Mouse (Mus musculus) 3T3-L1 (cell line): Measurements from ENCODE around the gene Gas7.

Experiments
- DNase-seq: peaks from one replicate; pipeline ENCODE4 v3.0.0-alpha.2; 2015; ENCODE audit warnings: low read depth, low spot score

Gene Gas7

DNA sequence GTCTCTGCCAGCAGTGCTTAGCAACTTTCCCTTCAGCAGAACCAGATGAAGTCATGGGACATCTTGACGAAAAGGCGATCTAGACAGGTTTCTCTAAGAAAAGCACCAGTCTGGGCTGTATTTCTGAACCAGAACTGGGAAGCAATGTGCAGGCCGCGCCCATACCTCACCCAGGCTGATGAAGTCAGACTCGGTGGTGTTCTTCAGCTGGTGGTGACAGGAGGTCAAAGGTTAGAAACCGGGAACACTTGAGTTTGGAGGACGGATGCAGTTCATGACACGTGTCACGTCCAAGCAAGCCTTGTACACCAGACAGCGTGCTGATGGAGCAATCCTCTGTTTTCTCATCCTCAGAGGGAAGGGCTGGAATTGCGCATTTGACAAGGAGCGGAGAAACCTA, 32.9 kb downstream of the Gas7 start:
- DNase-seq, result peak; percentile 24

DNA sequence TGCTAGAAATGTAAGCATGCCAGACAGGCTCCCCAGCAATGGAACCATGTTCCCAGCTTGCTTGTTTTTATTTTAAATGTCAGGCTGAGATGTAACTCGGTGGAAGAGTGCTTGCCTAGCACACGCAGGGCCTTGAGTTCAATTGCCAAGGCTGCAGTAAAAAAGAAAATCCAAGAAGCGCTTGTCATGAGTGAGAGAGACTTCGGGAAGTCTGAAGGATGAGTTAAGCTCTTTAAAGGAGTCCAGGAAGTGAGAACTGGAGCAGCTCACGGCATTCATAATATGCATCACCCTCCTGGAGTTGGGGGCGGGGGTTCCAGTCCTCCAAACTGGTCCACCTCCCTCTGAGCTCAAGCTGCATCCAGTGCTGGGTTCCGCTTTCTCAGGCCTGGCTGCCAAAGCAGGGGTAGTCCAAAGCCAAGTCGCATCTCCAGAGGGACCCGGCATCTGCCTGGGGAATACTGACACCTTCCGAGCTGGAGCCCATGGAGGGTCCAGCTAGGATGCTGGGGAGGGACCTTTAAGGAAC, 34.5 kb downstream of the Gas7 start:
- DNase-seq, result no peak

DNA sequence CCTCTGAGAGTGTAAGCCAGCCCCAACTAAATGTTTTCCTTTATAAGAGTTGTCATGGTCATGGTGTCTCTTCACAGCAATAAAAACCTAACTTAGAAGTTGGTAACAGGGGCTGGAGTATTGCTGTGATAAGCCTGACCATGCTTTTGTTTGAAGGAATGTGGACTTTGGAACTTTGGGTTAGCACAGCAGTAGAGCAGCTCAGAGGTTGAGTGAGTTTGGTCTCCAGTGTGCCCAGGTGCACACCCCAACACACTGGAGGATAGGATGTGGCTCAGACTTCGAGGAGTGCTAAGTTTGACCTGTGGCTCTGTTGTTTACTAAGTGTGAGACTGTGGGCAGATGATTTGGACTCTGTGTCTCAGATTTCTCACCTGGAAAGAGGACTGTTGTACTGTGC, 41.6 kb downstream of the Gas7 start:
- no peak for DNase-seq

DNA sequence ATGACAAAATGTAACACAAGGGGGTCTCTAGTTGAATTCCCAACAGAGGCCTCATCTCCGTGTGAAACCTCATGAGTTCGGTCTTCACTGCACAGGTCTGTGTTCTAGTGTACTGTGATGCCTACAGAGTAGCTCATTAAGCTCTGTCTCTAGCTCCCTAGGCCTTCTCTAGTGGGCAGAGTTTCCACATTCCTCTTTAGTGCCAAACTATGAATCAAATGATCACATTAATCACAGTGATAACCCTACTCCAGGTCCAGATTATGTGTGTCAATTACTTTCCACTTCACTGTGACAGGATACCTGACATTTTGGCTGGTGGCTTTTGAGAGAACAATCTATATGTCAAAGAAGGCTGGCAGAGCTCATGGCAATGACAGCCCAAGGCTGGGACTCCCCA, 44.9 kb downstream of the Gas7 start:
- no peak for DNase-seq

DNA sequence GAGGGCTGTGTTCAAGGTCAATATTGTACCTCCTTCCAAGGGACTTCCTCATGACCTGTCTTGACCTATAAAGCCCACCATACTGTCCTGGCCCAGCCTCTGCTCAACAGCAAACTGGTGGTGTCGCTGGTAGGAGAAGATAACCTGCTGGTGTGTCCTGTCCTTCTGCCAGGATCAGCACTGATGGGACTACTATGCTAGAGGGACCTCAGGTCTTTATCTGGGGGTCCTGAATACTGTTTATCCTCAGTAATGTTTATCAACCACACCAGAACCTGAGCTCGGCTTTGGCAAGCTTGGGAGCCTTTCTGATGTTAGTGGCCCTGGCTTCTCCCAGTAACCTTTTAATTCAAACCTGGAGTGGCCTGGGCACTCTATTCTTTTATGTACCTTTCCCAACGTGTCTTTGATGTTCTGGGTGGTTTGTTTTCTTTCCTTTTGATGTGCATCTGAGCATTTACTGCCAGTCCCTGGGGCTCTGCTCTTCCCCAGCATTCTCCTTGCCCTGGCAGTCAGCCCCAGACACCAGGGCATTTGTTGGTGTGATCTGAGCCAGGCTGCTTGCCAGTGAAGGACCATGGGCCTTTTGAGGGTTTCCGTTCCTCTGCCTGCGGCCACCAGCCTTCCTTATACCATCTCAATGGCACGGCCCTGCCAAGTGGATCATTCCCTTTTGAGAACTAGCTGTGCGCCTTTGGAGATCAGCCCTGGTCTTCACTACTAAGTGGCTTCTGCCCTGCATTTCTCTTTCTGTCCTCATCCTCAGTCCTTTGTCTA, 46.4 kb downstream of the Gas7 start:
- DNase-seq, result no peak

DNA sequence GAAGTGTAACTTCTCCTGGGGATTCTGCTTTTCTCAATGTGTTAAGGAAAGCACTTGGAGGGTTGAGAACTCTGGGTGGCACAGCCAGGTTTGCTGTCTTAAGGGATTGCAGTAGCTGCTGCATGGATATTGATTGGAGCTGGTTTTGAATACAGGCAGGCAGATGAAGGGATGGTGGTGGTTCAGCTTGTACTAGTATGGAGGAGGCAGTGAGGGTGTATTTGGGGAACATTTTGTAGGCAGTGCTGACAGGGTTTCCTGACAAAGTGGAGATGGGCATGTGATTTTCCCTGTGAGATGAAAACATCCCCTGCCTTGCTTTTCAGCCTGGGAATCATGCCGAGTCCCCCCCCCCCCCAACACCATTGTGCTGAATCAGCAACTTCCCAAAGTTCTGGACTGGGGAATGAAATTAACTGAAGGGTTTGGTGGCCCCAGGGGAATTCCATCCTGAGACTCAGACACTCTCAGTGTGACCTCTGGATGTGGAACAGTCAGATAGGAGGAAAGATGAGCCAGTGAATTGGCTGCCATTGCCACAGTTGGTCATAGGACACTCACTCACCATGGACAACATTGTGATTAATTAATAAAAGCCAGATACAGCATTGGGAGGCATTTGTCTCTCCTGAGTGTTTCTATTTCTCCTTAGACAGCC, 54.1 kb downstream of the Gas7 start:
- DNase-seq, result peak; percentile 85

DNA sequence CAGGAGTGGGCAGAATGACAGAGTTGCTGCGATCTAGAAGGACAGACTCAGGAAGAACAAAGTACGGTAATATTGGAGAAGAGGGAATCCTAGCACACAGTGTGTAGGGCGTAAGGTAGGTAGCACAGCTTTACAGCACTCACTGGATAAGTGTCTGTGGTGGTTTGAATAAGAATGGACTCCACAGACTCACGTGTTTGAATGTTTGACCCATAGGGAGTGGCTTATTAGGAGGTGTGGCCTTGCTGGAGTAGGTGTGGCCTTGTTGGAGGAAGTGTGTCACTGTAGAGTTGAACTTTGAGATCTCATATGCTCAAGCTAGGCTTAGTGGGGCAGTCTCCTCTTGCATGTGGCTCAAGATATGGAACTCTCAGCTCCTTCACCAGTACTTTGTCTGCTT, 55.6 kb downstream of the Gas7 start:
- no peak for DNase-seq

DNA sequence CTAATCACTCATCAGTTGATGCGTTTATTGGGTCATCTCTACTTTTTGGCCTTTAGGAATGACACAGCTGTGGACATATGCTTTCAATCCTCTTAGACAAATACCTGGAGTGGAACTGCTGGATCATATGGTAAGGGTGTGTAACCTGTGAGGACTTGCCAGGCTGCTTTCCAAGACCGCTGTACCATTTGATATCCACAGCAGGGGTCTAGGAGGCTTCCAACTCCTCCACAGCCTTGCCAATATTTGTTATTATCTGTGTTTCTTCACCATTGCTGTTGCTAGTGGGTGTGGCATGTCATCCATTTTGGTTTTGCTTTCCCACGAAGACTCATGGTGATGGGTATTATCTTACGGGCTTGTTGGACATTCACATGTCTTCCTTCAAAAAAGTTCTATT, 57.8 kb downstream of the Gas7 start:
- no peak for DNase-seq

DNA sequence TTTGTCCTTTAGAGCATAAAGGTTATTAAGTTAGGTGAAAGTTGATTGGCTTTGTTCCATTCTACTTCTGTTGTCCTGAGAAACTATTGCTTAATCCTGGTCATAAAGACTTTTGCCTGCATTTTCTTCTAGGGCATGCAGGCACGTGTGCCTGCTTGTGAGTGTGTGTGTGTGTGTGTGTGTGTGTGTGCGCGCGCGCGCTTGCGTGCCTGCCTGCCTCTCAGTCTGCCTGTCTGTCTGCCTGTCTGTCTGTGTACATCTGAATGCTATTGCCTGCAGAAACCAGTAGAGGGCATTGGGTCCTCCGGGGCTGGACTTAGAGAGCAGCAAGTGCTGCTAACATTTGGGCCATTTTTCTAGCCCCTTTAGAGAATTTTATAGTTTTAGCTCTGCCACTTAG, 59.2 kb downstream of the Gas7 start:
- DNase-seq, result peak; percentile 66

DNA sequence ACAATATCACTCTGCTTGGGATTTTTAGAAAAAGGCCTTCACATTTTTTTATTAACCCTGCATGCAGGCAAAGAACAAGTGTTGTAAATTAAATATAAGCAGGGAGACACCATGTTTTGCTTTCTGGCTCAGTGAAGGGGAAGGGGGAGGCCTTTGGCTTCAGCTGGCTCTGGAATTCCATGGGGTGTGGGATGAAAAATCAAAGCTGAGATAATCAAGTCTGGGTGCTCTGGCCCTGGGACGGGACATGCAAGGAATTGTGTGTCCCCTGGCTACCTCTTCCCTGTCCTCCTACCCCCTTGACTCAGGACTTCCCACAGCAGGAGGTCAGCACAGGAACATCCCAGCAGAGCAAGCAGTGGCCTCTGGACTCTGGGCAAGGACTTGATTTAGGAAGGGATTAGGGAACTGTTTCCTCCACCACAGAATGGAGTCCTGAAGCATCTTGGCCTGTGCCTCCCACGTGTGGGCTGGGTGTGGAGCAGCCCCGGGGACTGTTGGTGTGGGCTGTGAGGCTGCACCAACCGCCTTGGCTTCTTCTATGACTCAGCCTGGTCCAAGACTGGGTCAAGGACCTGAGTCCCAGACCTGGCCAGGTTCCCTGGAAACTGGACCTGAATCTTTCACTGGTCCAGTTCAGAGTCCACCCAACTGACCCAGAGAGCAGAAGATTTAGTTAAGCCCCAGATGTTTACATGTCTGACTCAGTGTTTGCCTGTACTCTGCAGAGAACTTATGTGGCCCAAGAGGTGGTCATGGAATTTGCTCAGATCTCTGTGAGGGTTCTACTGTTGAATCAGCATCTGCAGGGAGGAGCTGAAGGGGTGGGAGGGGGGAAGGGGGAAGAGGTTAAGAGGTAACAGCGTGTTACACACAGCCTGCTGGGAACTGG, 60.0 kb downstream of the Gas7 start:
- peak; percentile 99 for DNase-seq

DNA sequence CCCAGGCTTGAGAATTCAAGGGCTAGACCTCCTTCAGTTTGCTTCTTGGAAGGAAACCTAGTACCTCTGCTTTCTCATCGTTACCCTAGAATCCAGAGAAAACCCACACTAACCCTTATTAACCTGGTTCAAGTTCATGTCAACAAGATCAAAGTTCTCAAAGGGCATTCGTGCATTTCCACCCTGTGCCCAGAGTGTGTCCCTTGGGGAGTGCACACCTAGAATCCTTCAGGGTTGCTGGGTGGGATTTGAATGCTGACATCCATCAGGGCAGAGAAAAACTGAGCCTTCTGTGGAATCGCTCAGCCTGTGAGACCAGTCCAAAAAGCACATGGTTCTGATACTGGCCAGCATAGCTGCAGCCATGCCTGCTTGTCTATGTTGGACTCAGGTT, 60.7 kb downstream of the Gas7 start:
- DNase-seq, result peak; percentile 47

DNA sequence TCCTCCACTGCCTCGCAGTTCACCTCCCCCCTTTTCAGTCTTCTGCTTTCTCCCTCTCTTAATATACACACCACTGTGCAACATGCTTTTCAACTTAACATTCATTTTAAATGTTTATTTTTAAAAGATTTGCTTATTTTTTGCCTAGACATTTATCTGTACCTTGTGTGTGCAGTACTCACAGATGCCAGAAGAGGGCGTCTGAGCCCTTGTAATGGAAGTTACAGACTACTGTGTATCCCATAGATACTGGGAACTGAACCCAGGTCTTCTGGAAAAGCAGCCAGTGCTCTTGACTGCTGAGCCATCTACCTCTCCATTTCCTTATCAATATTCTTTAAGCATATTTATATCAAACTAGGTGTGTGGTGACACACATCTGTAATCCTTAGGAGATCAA, 62.5 kb downstream of the Gas7 start:
- no peak for DNase-seq

DNA sequence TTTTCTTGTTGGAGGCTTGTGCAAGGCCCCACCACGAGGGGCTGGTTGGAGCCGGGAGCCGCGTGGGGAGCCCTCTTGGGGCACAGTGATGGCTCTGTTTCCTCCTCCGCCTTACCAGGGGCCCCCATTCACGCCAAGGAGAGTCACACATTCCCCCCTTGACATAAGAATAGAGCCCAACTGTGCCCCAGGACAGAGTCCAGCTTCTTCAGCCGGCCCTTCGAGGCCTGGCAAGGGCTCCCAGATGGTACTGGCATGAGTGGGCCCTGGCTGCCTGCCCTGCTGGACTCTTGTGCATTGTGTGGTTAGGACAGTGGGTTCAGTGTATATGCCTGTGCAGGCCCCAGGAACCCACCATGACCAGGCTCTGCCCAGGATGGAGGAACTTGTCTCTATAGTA, 63.7 kb downstream of the Gas7 start:
- no peak for DNase-seq

DNA sequence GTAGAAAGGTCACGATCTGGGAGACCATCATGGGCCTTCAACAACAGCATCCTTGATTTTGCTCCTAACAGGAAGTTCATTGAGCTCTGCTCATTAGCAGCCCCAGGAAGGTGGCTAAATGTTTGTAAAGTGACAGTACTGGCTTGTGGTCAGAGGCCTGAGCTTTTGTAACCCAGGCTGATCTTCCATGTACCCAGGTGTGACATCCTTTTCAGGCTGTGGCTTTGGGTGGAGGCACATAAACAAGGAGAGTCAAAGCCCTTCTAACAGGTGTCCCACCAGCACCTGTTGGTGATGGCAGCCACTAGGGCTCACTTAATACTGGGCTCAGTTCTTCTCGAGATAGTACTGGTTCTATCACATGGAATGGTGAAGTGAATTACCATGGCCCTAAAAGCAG, 67.4 kb downstream of the Gas7 start:
- no peak for DNase-seq

DNA sequence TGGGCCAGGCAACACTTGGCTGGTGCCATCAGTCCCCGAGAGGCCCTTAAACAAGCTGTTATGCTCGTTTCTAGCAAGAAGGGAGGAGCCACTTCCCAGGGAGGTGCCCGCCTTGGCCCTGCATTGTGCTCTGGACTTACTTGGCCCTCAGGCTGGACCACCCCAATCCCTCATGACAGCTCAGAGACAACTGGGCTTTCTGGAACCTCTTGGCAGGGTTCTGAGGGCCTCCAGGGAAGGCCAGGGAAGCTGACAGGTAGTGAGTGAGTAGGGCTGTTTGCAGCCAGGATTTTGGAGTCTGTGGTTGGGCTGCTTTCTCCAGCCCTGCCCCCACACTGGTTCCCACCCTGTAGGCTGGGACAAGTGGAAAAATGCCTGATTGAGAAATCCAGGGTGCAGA, 68.6 kb downstream of the Gas7 start:
- DNase-seq, result peak; percentile 86

DNA sequence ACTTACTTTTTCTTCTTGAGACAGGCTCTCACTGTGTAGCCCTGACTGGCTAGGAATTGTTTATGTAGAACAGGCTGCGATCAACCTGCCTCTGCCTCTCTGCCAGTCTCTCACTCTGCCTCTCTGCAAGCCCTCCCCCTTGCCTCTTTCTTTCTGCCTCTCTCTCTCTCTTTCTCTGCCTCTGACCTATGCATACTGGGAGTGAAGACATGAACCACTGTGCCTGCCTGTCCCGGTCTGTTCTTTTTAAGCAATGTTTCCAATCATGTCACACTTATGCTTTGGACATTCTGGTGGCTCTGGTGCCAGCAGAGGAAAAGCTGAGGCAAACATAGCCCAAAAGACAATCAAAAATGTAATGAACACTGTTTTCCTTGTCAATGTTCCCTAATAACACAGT, 69.5 kb downstream of the Gas7 start:
- DNase-seq, result no peak

DNA sequence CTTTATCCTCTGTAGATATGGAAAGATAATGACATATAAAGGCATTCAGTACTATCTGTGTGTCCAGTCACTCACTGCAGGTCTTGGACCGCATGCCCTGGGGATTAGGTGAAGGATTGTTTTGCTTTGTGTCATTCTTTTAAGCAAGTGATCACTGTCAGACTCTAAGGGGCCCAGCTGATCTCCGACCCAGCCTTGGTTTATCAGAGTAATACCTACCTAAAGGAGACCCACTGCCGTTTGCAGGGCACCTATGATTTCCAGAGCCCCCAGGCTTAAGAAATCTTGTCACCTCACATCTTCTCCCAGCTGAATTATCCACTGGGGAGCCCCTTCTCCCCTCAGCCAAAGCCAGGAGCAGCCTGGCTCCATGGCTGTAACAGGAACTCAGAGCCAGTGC, 70.6 kb downstream of the Gas7 start:
- DNase-seq, result no peak

DNA sequence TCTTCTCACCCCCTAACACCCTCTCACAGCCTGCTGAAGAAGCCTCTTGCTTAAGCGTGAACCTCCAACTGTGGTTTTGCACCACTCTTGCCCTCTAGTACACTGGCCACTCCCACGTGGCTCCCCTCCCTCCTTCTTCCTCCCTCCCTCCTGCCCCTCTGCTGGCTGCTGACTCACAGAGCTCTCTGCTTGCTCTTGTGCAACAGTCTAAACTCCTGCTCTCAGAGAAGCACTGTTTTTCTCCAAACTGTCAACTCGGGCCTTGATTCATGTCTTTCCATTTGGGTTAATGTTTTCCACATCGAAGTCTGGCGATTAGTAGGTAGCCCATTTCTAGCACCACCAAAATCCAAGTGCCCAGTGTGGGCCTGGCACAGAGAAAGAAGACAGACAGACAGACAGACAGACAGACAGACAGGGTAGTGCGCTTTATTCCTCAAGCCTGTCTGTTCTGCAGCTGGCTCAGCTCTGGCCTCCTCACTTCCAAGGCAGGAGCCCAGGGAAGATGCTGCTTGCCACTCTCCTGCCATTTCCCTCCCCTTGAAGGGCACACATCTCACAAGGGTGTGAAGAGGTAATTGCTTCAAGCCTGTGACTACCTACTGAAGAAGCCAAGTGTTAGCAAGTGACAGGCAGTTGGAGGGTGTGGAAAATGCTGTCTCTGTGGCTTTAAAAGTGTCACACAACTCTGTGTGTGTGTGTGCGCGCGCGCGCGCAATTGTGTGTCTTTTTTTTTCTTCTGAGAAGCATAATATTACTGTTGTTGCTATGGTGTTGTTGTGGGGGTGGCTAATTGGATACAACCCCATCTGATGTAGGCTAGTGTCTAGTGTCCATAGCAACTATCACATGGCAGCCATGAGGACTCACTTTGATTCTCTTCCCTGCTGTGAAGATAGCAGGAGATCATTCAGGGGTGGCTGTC, 71.6 kb downstream of the Gas7 start:
- DNase-seq, result peak; percentile 94

DNA sequence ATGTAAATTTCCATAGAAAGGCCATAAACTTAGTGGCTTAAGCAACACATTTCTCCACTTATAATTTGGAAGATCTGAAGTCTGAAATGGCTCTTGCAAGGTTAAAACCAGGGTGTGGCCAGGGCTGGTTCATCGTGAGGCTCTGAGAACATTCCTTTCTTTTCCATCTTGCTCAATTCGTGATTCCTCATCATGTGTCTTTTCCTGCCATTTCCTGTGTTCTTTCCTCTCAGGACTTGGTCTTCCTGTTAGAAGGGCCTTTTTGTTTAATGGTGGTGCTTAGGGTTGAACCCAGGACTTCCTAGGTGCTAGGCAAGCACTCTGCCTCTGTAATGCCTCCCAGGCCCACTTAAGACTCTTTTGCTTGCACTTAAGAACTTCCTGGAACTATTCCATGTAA, 76.0 kb downstream of the Gas7 start:
- peak; percentile 61 for DNase-seq

DNA sequence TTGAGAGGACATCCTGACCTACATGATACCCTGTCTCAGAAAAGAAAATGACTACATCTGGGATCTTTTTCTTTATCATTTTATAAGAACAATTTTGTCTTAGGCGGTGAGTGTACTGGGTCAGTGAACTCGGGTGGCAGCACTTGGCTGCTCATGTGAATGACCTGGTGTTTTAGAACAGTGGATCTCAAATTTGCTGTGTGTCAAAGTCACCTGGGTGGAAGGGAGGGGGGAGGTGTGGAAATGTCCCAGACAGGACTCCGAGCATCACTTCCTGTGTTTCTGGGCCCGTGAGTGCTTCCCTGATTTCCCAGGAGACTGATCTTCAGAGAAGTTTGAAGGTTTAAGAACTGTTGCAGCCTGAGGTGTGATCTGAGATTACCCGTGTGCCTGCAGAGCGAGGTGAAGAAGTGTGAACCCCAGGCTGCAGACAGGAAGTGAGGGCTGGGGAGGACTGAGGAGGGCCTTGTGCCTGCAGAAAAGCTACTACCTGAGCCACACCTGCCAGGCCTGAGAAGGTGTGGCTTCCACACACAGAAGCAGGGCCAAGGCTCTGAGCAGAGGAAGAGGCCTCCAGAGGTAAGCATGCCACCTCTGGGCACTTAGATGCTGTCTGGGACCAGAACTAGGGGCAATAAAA, 76.8 kb downstream of the Gas7 start:
- DNase-seq, result no peak

DNA sequence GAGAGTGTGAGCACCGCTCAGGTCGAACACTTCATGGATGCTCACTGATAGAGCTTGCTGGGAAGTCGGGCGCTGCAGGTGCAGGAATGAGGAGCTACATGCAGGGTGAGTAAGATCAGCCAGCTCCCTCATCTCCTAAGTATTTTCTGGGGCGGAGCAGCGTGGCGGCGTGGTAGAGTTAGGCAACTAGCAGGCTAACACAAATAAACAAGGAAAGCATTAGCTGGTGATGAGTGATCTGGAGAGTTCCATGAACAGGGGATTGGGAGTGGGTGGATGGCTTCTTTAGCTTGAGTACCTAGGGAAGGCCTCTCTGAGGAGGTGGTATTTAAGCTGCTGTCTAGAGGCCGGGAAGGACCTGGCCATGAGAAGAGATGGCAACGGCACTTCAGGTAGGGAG, 77.5 kb downstream of the Gas7 start:
- peak; percentile 69 for DNase-seq
